In genomic region chr8:70605871-70606779, GRCm38 (mm10) we compare ENCODE assay signal across 10 mouse cellular contexts. TPM values are rescaled to one million over a fixed set of nuclear protein-coding genes. Genes with fewer than 3 reads are reported as not detected.
DNase-seq lines count a peak whose midpoint lies in the region; ATAC-seq and TF ChIP-seq lines count a peak whose summit lies in the region.
"Had no signal": no experiment of that assay in that cellular context is flagged by ENCODE, and none has a peak within 500 bp of the region (broad histone marks: within the 10 kb centered on the region; RNA-seq: fewer than 3 reads in every experiment).

No protein-coding gene starts in this region.

- H3K36me3 ChIP-seq in heart, postnatal 0 days (replicated peaks; ENCODE audit: control insufficient read depth, insufficient read depth, low read length), result 0 out of 2 replicates have a peak, but pooled peaks cover 5% of the 10 kb centered on the region
- peaks cover 11% of the 10 kb centered on the region; the same call in 1 of the 2 replicates for H3K36me3 ChIP-seq in embryonic facial prominence, embryonic 14.5 days (ENCODE audit: control insufficient read depth, insufficient read depth, low read length)
- H3K36me3 ChIP-seq in liver, postnatal 0 days (replicated peaks; ENCODE audit: insufficient read depth, low read length), result no peaks in the 10 kb centered on the region

- peaks cover 15% of the 10 kb centered on the region for H3K4me1 ChIP-seq in heart, postnatal 0 days (ENCODE audit: control insufficient read depth, insufficient read depth)
- peaks cover 24% of the 10 kb centered on the region for H3K4me1 ChIP-seq in bone marrow macrophage, adult 2 months (ENCODE audit: control insufficient read depth, insufficient read depth, low read length)
- peaks cover 25% of the 10 kb centered on the region for H3K4me1 ChIP-seq in embryonic facial prominence, embryonic 14.5 days (ENCODE audit: control insufficient read depth, insufficient read depth, low read length)
- peaks cover 42% of the 10 kb centered on the region for H3K4me1 ChIP-seq in liver, postnatal 0 days (ENCODE audit: insufficient read depth)

- DNase-seq in heart, postnatal 0 days (ENCODE audit: low spot score), result no peak
- DNase-seq in heart, postnatal 4 days, result no peak
- no peak for DNase-seq in embryonic facial prominence, embryonic 14.5 days (ENCODE audit: low spot score)
- no peak for DNase-seq in liver, postnatal 0 days
- DNase-seq in layer of hippocampus, adult 11-12 months (ENCODE audit: low spot score), result no peak
- DNase-seq in urinary bladder, postnatal 14 days (ENCODE audit: low spot score), result no peak
- DNase-seq in T-cell, adult 2 months (ENCODE audit: low spot score), result no peak
- DNase-seq: thymus, adult 18-20 months had no signal

- ATAC-seq in heart, postnatal 0 days (ENCODE audit: insufficient read depth, low read depth), result no peak
- no peak for ATAC-seq in embryonic facial prominence, embryonic 14.5 days (ENCODE audit: low read depth)
- ATAC-seq in liver, postnatal 0 days, result no peak
- ATAC-seq: Patski had no signal

- TF ChIP-seq CTCF in heart, postnatal 0 days (IDR thresholded peaks at IDR 0.05; ENCODE audit: low read depth), result no peak
- TF ChIP-seq CTCF in bone marrow macrophage, adult 2 months (IDR thresholded peaks at IDR 0.05; ENCODE audit: low read depth, low read length), result no peak
- TF ChIP-seq CTCF in liver, postnatal 0 days (IDR thresholded peaks at IDR 0.05; ENCODE audit: low read depth), result no peak

- peak overlapping the region; percentile 96; the same call in 1 of the 2 replicates for H3K4me2 ChIP-seq in heart, postnatal 0 days (ENCODE audit: low read depth, low read length)
- peak overlapping the region; percentile 83 for H3K4me2 ChIP-seq in embryonic facial prominence, embryonic 14.5 days (ENCODE audit: low read depth, low read length)
- peak overlapping the region; percentile 88; the same call in 1 of the 2 replicates for H3K4me2 ChIP-seq in liver, postnatal 0 days (ENCODE audit: low read depth, low read length)

- no peak overlapping the region for H3K9ac ChIP-seq in heart, postnatal 0 days (replicated peaks; ENCODE audit: low read depth, low read length)
- no peak overlapping the region for H3K9ac ChIP-seq in embryonic facial prominence, embryonic 14.5 days (ENCODE audit: low read depth, low read length)
- no peak overlapping the region for H3K9ac ChIP-seq in liver, postnatal 0 days (replicated peaks)

- no peak overlapping the region for H3K27ac ChIP-seq in heart, postnatal 0 days (ENCODE audit: low read depth)
- H3K27ac ChIP-seq in bone marrow macrophage, adult 2 months (ENCODE audit: insufficient read depth, low read depth, low read length), result no peak overlapping the region
- H3K27ac ChIP-seq in embryonic facial prominence, embryonic 14.5 days (replicated peaks; ENCODE audit: low read depth, low read length), result no peak overlapping the region
- H3K27ac ChIP-seq in liver, postnatal 0 days (ENCODE audit: low read depth), result no peak overlapping the region

- H3K4me3 ChIP-seq in heart, postnatal 0 days (ENCODE audit: low read depth, low read length), result no peak overlapping the region
- H3K4me3 ChIP-seq in bone marrow macrophage, adult 2 months (ENCODE audit: insufficient read depth, low read length), result peak overlapping the region; percentile 84
- H3K4me3 ChIP-seq in embryonic facial prominence, embryonic 14.5 days (ENCODE audit: low read depth, low read length), result no peak overlapping the region
- H3K4me3 ChIP-seq in liver, postnatal 0 days (ENCODE audit: low read depth, low read length), result no peak overlapping the region

- no peak for TF ChIP-seq EP300 in heart, postnatal 0 days (IDR thresholded peaks at IDR 0.05; ENCODE audit: low read depth)
- TF ChIP-seq EP300 in liver, postnatal 0 days (IDR thresholded peaks at IDR 0.05; ENCODE audit: low read depth), result no peak

- H3K9me3 ChIP-seq in heart, postnatal 0 days (replicated peaks; ENCODE audit: control insufficient read depth, low read length), result no peaks in the 10 kb centered on the region
- H3K9me3 ChIP-seq in embryonic facial prominence, embryonic 14.5 days (ENCODE audit: control insufficient read depth, low read length), result no peaks in the 10 kb centered on the region
- no peaks in the 10 kb centered on the region for H3K9me3 ChIP-seq in liver, postnatal 0 days (ENCODE audit: low read length)

- no peak for TF ChIP-seq POLR2A in bone marrow macrophage, adult 2 months (IDR thresholded peaks at IDR 0.05; ENCODE audit: borderline replicate concordance, low read depth, low read length)

- no peaks in the 10 kb centered on the region for H3K27me3 ChIP-seq in heart, postnatal 0 days (ENCODE audit: control insufficient read depth, insufficient read depth, low read length)
- H3K27me3 ChIP-seq in embryonic facial prominence, embryonic 14.5 days (replicated peaks; ENCODE audit: control insufficient read depth, insufficient read depth, low read length), result no peaks in the 10 kb centered on the region
- peaks cover 6% of the 10 kb centered on the region; the same call in 1 of the 2 replicates for H3K27me3 ChIP-seq in liver, postnatal 0 days (ENCODE audit: insufficient read depth, low read length)
- H3K27me3 ChIP-seq: Patski had no signal

- 81% methylated on average over 9 of the region's 9 CpGs for WGBS in heart, postnatal 0 days
- WGBS in embryonic facial prominence, embryonic 14.5 days, result 83% methylated on average over 9 of the region's 9 CpGs
- 84% methylated on average over 9 of the region's 9 CpGs for WGBS in liver, postnatal 0 days (ENCODE audit: insufficient replicate concordance)

RNA-seq across cellular contexts. Expression of gene Ssbp4, which starts 2.5 kb away (rescaled TPM):
- 107 and 143 TPM in 2 replicates for total RNA-seq in heart, postnatal 0 days (2014; rRNA removed; ENCODE audit: low replicate concordance)
- polyA plus RNA-seq in heart, postnatal 0 days (2015; fragmentation: Nextera tagmentation; extraction: Ambion mirVana), result 55.6 and 57.3 TPM in 2 replicates
- total RNA-seq in heart, postnatal 4 days (2021), result 10 to 100 TPM; 73.8 to 78.5 TPM
- polyA plus RNA-seq in bone marrow macrophage, adult 2 months (2012; ENCODE audit: insufficient read depth, insufficient read length, missing spikeins), result 106 and 123 TPM in 2 replicates
- polyA plus RNA-seq in embryonic facial prominence, embryonic 14.5 days (2014; fragmentation: Nextera tagmentation; extraction: Ambion mirVana), result 120 and 132 TPM in 2 replicates
- polyA plus RNA-seq in liver, postnatal 0 days (2015; fragmentation: Nextera tagmentation; extraction: Ambion mirVana), result 32.5 and 35.4 TPM in 2 replicates

RNA-seq across cellular contexts. Expression of gene Lrrc25, which starts 9.8 kb away (rescaled TPM):
- 1.5 and 2.2 TPM in 2 replicates for total RNA-seq in heart, postnatal 0 days (2014; rRNA removed; ENCODE audit: low replicate concordance)
- 1.3 and 1.6 TPM in 2 replicates for polyA plus RNA-seq in heart, postnatal 0 days (2015; fragmentation: Nextera tagmentation; extraction: Ambion mirVana)
- total RNA-seq in heart, postnatal 4 days (2021), result 1 to 10 TPM; 1.1 to 1.5 TPM
- polyA plus RNA-seq in bone marrow macrophage, adult 2 months (2012; ENCODE audit: insufficient read depth, insufficient read length, missing spikeins), result 185 and 197 TPM in 2 replicates
- polyA plus RNA-seq in embryonic facial prominence, embryonic 14.5 days (2014; fragmentation: Nextera tagmentation; extraction: Ambion mirVana), result 1.8 and 2.3 TPM in 2 replicates
- polyA plus RNA-seq in liver, postnatal 0 days (2015; fragmentation: Nextera tagmentation; extraction: Ambion mirVana), result 9.8 and 10.4 TPM in 2 replicates

RNA-seq across cellular contexts. Expression of gene Isyna1, which starts 12.0 kb away (rescaled TPM):
- 111 and 125 TPM in 2 replicates for total RNA-seq in heart, postnatal 0 days (2014; rRNA removed; ENCODE audit: low replicate concordance)
- 53.3 and 59.6 TPM in 2 replicates for polyA plus RNA-seq in heart, postnatal 0 days (2015; fragmentation: Nextera tagmentation; extraction: Ambion mirVana)
- total RNA-seq in heart, postnatal 4 days (2021), result 10 to 100 TPM; 38.9 to 41.6 TPM
- 36.0 and 41.4 TPM in 2 replicates for polyA plus RNA-seq in bone marrow macrophage, adult 2 months (2012; ENCODE audit: insufficient read depth, insufficient read length, missing spikeins)
- polyA plus RNA-seq in embryonic facial prominence, embryonic 14.5 days (2014; fragmentation: Nextera tagmentation; extraction: Ambion mirVana), result 94.5 and 107 TPM in 2 replicates
- polyA plus RNA-seq in liver, postnatal 0 days (2015; fragmentation: Nextera tagmentation; extraction: Ambion mirVana), result 18.8 and 21.6 TPM in 2 replicates

RNA-seq across cellular contexts. Expression of gene Gdf15, which starts 26.1 kb away (rescaled TPM):
- total RNA-seq in heart, postnatal 0 days (2014; rRNA removed; ENCODE audit: low replicate concordance), result 0.15 and 5.4 TPM in 2 replicates
- polyA plus RNA-seq in heart, postnatal 0 days (2015; fragmentation: Nextera tagmentation; extraction: Ambion mirVana), result 1.4 and 1.7 TPM in 2 replicates
- 1 to 10 TPM; 2.7 to 3.5 TPM for total RNA-seq in heart, postnatal 4 days (2021)
- 3.3 and 4.9 TPM in 2 replicates for polyA plus RNA-seq in bone marrow macrophage, adult 2 months (2012; ENCODE audit: insufficient read depth, insufficient read length, missing spikeins)
- 0.28 and 0.29 TPM in 2 replicates for polyA plus RNA-seq in embryonic facial prominence, embryonic 14.5 days (2014; fragmentation: Nextera tagmentation; extraction: Ambion mirVana)
- polyA plus RNA-seq in liver, postnatal 0 days (2015; fragmentation: Nextera tagmentation; extraction: Ambion mirVana), result 2.1 and 2.3 TPM in 2 replicates

RNA-seq across cellular contexts. Expression of gene Pgpep1, which starts 54.1 kb away (rescaled TPM):
- 18.0 and 36.3 TPM in 2 replicates for total RNA-seq in heart, postnatal 0 days (2014; rRNA removed; ENCODE audit: low replicate concordance)
- polyA plus RNA-seq in heart, postnatal 0 days (2015; fragmentation: Nextera tagmentation; extraction: Ambion mirVana), result 26.9 and 29.1 TPM in 2 replicates
- total RNA-seq in heart, postnatal 4 days (2021), result 10 to 100 TPM; 32.2 to 38.4 TPM
- polyA plus RNA-seq in bone marrow macrophage, adult 2 months (2012; ENCODE audit: insufficient read depth, insufficient read length, missing spikeins), result 33.0 and 35.2 TPM in 2 replicates
- polyA plus RNA-seq in embryonic facial prominence, embryonic 14.5 days (2014; fragmentation: Nextera tagmentation; extraction: Ambion mirVana), result 59.8 and 62.7 TPM in 2 replicates
- 31.0 and 32.2 TPM in 2 replicates for polyA plus RNA-seq in liver, postnatal 0 days (2015; fragmentation: Nextera tagmentation; extraction: Ambion mirVana)

Comparison
In these comparisons a context has a peak if more than half of its experiments do, and no peak if none do; other contexts are left out.
1. RNA of gene Lrrc25, which starts 9.8 kb away (polyA plus RNA-seq): 185 to 197 TPM in bone marrow macrophage, adult 2 months; 9.8 to 10.4 TPM in liver, postnatal 0 days, 1.8 to 2.3 TPM in embryonic facial prominence, embryonic 14.5 days and 1.3 to 1.6 TPM in heart, postnatal 0 days; every median in the first group is over 10 times any median in the second.
2. Peak in every context shown above with its lines, with median percentiles within 50 percentile points of each other: H3K4me2 ChIP-seq.